Mouse (Mus musculus) urinary bladder, postnatal 4 days (tissue): ENCODE data around the gene Gcn1l1.

Experiments
- DNase-seq, 2 experiments: peaks; one replicate each; pipeline ENCODE4 v3.0.0; 2021 to 2022; ENCODE audit warnings: low spot score in 2 of 2

The Gcn1l1 gene

GRCm38 (mm10) chr5:115653776-115654175 lies 88.7 kb downstream of the Gcn1l1 start:
- DNase-seq = no peak

DNA sequence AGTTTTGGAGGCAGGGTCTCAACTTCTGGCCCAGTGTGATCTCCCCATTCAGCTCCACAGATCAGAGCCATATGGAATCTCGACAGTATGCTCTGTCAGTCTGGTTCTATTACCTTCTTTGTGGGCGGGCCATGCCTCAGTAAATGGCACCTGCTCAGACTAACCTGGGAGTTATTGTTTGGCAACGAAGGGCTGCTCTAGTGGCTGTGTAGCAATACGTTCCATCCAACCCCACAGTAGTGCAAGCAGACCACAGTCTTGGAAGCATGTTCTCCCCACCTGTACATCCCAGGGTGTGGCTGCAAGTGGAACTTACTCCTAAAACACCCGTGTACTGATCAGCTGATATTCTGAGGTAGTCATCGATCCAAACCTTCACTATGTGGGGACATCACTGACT lies 91.6 kb downstream of the Gcn1l1 start:
- no peak for DNase-seq

DNA sequence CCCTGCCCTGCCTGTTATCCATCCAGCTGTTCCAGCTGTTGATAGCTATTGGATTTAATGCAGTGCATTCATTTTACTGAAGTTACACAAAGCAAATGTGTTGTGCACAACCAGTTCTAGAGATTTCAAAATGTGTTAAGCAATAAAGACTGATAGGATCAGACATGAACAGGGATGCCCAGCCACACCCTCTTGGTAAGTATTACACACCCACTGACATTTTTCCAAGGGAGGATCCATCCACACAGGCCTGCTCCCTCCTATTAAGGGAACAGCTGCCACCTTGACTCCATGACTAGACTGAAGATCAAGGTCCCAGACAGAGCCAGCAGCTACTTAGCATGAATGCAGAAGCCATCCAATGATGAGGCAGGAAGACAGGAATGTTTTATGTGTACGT lies 92.2 kb downstream of the Gcn1l1 start:
- no peak for DNase-seq

DNA sequence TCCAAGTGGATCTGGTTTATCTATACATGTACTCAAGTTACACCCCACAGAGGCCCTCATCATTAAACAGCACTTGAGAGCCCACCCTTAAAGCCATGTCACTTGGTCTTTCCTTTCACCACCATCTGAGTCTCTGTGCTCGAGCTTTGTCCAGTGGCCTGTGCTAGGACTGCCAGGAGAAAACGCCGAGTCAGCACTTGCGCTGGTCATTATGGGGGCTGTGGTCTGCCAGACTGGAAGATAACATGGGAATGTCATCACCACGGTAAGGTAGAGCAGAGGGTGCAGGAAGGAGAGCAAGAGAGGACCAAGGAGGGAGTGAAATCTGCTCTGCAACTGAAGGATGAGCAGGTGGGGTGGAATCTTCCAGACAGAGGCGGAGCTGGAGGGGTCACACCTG lies 93.3 kb downstream of the Gcn1l1 start:
- DNase-seq = no peak

DNA sequence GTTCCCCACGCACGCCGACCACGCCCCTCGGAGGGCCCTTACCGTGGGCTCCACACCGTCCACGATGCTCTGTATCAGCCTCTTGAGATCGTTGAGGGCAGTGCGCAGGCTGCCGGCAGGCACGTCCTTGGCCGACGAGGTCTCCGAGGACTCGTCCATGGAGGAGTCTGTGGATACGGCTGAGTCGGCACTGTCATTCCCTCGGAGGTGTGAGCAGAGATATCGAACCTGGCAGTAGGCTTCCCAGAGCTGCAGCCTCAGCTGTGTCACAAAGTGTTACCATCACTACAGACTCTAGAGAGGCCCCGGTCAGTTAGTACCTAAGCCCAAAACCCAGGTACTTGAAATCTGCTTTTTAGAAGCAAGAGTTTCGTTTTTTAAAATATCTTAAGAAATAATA lies 97.6 kb downstream of the Gcn1l1 start:
- DNase-seq = no peak

DNA sequence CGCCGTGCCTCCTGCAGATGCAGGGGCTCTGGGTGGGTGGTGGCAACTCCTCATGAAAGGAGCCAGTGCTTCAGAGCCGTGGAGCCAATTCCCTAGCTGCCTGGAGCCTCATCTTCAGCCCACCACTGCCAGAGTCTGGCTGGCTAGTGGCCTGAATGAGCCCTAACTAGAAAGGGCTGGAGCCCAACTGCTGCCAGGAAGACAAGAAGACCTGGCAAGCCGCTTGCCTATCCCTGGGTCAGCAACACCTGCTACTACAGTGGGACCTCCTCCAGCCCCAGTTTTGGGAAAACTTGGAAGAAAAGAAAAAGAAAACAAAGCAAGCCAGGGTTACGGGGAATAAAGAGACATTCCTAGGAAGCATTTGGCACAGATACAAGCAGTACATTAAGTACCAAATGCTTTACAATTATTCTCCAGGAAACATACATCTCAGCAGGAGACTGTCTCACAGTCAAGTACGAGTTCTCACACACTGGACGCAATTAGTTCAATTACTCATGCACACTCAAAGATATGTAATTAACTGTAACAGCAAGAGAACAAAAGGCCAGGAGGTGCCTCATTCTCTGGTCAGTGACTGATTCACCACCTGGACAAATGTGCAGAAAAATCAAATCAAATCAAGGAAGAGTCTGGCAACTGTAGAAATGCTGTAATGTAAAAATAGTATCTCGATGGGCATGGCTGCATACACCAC lies 101.5 kb downstream of the Gcn1l1 start:
- DNase-seq = no peak

DNA sequence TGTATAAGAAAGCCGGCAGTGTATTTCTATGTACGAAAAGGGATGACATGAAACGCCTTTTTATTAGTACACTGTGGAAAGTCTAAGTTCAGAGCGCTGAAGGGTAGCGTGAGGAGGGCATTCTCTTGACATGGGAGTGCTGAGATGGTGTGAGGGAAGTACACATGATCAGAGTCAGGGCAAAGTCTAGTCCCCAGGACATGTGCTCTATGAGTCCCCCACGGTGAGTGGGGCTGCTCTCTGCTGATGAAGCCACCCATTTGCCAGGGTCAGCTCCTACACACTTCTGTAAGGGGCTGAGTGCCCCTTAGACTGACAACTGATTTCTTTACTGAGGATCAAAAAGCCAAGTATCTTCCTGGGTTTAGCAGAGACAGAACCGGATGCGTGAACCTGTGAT lies 102.2 kb downstream of the Gcn1l1 start:
- no peak for DNase-seq

- DNase-seq = no peak
Observed at GRCm38 (mm10) chr5:115667894-115668293, 102.8 kb downstream of the Gcn1l1 start.

GRCm38 (mm10) chr5:115668986-115669385 lies 103.9 kb downstream of the Gcn1l1 start:
- no peak for DNase-seq

DNA sequence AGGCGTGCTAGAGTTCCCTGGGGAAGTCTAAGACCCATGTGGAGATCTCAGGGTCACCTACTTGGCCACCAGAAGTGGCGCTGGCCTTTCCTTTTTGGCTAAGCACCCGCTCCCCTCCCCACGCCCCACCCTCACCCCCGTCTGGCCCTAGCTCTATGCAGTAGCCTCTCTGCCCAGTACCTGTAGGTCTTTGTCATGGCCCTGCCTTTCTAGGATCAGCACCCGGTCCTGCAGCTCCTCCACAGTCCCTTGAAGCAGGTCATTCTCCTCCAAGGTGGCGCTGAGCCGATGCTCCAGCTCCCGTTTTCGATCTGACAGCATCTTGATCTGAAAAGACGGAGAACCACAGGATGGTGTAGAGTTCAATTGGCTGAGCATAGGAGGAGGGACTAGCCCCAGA lies 104.9 kb downstream of the Gcn1l1 start:
- DNase-seq = no peak

DNA sequence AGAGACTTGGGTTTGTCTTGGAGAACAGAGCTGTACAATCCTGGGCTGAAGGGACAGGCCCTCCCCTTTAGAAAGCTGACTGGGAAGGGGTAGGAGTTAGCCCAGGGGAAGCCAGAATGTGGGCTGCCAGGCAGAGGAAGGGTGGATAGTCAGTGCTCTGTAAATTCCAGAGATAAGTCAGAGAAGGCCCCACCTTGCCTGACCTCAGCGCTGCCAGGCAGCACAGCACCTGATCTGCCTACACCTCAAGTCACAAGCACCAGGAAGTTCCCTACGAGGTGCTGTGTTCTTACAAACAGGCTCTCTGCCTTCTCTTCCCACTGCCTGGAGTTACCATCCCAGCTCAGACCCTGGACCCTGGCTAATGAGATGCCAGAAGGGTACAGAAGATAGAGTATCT lies 105.4 kb downstream of the Gcn1l1 start:
- no peak for DNase-seq

GRCm38 (mm10) chr5:115671846-115672245 lies 106.8 kb downstream of the Gcn1l1 start:
- DNase-seq = no peak
